Mouse (Mus musculus): ENCODE measurements around the gene Arhgap45.

GRCm38 (mm10) chr10:80036832-80037231 lies 20.4 kb downstream of the Arhgap45 start:
- TF ChIP-seq POLR2A (IDR thresholded peaks at IDR 0.05; ENCODE audit: borderline replicate concordance, extremely low read depth, low read depth, low read length) (no peak), CTCF (IDR thresholded peaks at IDR 0.05; ENCODE audit: insufficient read depth, low read length) (no peak)

All from lung, adult 2 months (tissue).